Mouse (Mus musculus) Muller cell, postnatal 12 days (primary cell): ENCODE measurements around the gene Arih2.
"Not testable (repeated sequence)": the region's sequence is repeated elsewhere in the genome, so short reads cannot be mapped to it uniquely, and the experiment has no call there.

Source experiments
- DNase-seq: peaks from one replicate; pipeline ENCODE4 v3.0.0-alpha.2; 2015; ENCODE audit errors: inconsistent ontology term

Gene Arih2

GRCm38 (mm10) chr9:108648611-108649560, at the start of gene Arih2:
Gene Arih2, minus strand, starts transcription at chr9:108649386.
- DNase-seq, result peak; percentile 95

- no peak for DNase-seq
Observed at GRCm38 (mm10) chr9:108694533-108694932, 45.3 kb upstream of the Arih2 start.

- no peak for DNase-seq
Observed at GRCm38 (mm10) chr9:108693946-108694345, 44.8 kb upstream of the Arih2 start.

GRCm38 (mm10) chr9:108692226-108693041, 43.2 kb upstream of the Arih2 start:
- DNase-seq, result peak; percentile 69

- DNase-seq, result peak; percentile 88
Observed at GRCm38 (mm10) chr9:108691846-108692225, 42.6 kb upstream of the Arih2 start.

- no peak for DNase-seq
Observed at GRCm38 (mm10) chr9:108691371-108691770, 42.2 kb upstream of the Arih2 start.

GRCm38 (mm10) chr9:108690914-108691313, 41.7 kb upstream of the Arih2 start:
- DNase-seq, result no peak

- no peak for DNase-seq
Observed at GRCm38 (mm10) chr9:108689993-108690392, 40.8 kb upstream of the Arih2 start.

- DNase-seq, result no peak
Observed at GRCm38 (mm10) chr9:108689106-108689505, 39.9 kb upstream of the Arih2 start, which contains the start of gene Prkar2a. Gene Prkar2a, plus strand, starts transcription at chr9:108689314.

GRCm38 (mm10) chr9:108688451-108688850, 39.3 kb upstream of the Arih2 start:
- no peak for DNase-seq

GRCm38 (mm10) chr9:108687686-108688085, 38.5 kb upstream of the Arih2 start:
- no peak for DNase-seq

GRCm38 (mm10) chr9:108687181-108687580, 38.0 kb upstream of the Arih2 start:
- DNase-seq, result no peak

GRCm38 (mm10) chr9:108686475-108686887, 37.3 kb upstream of the Arih2 start:
- no peak for DNase-seq

- DNase-seq, result no peak
Observed at GRCm38 (mm10) chr9:108680026-108680425, 30.8 kb upstream of the Arih2 start.

- DNase-seq, result no peak
Observed at GRCm38 (mm10) chr9:108673151-108673550, 24.0 kb upstream of the Arih2 start.

GRCm38 (mm10) chr9:108669875-108670274, 20.7 kb upstream of the Arih2 start:
- DNase-seq, result no peak

- DNase-seq, result no peak
Observed at GRCm38 (mm10) chr9:108662660-108663059, 13.5 kb upstream of the Arih2 start.

- peak; percentile 89 for DNase-seq
Observed at GRCm38 (mm10) chr9:108661677-108662612, 12.8 kb upstream of the Arih2 start, which contains the start of gene Slc25a20. Gene Slc25a20, plus strand, starts transcription at chr9:108662088.

GRCm38 (mm10) chr9:108655865-108656264, 6.7 kb upstream of the Arih2 start:
- DNase-seq, result not testable (repeated sequence)

GRCm38 (mm10) chr9:108654566-108655464, 5.6 kb upstream of the Arih2 start:
- no peak for DNase-seq
